Mouse (Mus musculus): ENCODE data around the gene Dnpep. TPM values are rescaled to one million over a fixed set of nuclear protein-coding genes. Genes with fewer than 3 reads are reported as not detected.

Gene Dnpep
- polyA plus RNA-seq, 1 experiment from 2014 or later: 126 TPM

- WGBS: 13% methylated on average over 31 of the region's 32 CpGs
- Histone ChIP-seq H3K27me3 (ENCODE audit: control insufficient read depth, insufficient read depth, low read length) (peaks cover 22% of the 10 kb centered on the region), H3K4me3 (ENCODE audit: low read depth, low read length) (peak within 1 kb of the TSS; percentile 3; the same call in 1 of the 2 replicates), H3K36me3 (ENCODE audit: control insufficient read depth, insufficient read depth, low read length) (no peaks in the 10 kb centered on the region), H3K9ac (replicated peaks; ENCODE audit: low read depth, low read length) (no peak within 1 kb of the TSS), H3K9me3 (ENCODE audit: control insufficient read depth, low read depth, low read length) (no peaks in the 10 kb centered on the region), H3K27ac (ENCODE audit: low read length) (no peak within 1 kb of the TSS), H3K4me2 (replicated peaks; ENCODE audit: low read depth, low read length) (peak within 1 kb of the TSS; percentile 18; the same call in 1 of the 2 replicates), H3K4me1 (ENCODE audit: control insufficient read depth, insufficient read depth, low read length) (no peaks in the 10 kb centered on the region)
- ATAC-seq (ENCODE audit: insufficient number of reproducible peaks, insufficient read depth, low FRiP score, low read depth): no peak
Observed at GRCm38 (mm10) chr1:75264091-75264880, 53.5 kb downstream of the Dnpep start, which contains the start of gene Ptprn. Gene Ptprn (minus strand): TSS chr1:75264502.

- H3K4me1 ChIP-seq (ENCODE audit: control insufficient read depth, insufficient read depth, low read length): no peaks in the 10 kb centered on the region
- H3K4me2 ChIP-seq (replicated peaks; ENCODE audit: low read depth, low read length): peak overlapping the region; percentile 18; the same call in 1 of the 2 replicates
- no peak overlapping the region for H3K9ac ChIP-seq (replicated peaks; ENCODE audit: low read depth, low read length)
- peaks cover 22% of the 10 kb centered on the region for H3K27me3 ChIP-seq (ENCODE audit: control insufficient read depth, insufficient read depth, low read length)
- peak overlapping the region; percentile 3; the same call in 1 of the 2 replicates for H3K4me3 ChIP-seq (ENCODE audit: low read depth, low read length)
- H3K27ac ChIP-seq (ENCODE audit: low read length): no peak overlapping the region
- no peaks in the 10 kb centered on the region for H3K36me3 ChIP-seq (ENCODE audit: control insufficient read depth, insufficient read depth, low read length)
- 2% methylated on average over 40 of the region's 40 CpGs for whole genome bisulfite sequencing
- no peaks in the 10 kb centered on the region for H3K9me3 ChIP-seq (ENCODE audit: control insufficient read depth, low read depth, low read length)
- no peak for ATAC-seq (ENCODE audit: insufficient number of reproducible peaks, insufficient read depth, low FRiP score, low read depth)
Observed at GRCm38 (mm10) chr1:75262969-75263951, 54.5 kb downstream of the Dnpep start.

GRCm38 (mm10) chr1:75261278-75261677 is 56.5 kb downstream of the Dnpep start:
- H3K36me3 ChIP-seq (ENCODE audit: control insufficient read depth, insufficient read depth, low read length): no peaks in the 10 kb centered on the region
- no peak overlapping the region for H3K27ac ChIP-seq (ENCODE audit: low read length)
- H3K4me1 ChIP-seq (ENCODE audit: control insufficient read depth, insufficient read depth, low read length): no peaks in the 10 kb centered on the region
- no peak overlapping the region for H3K9ac ChIP-seq (replicated peaks; ENCODE audit: low read depth, low read length)
- H3K9me3 ChIP-seq (ENCODE audit: control insufficient read depth, low read depth, low read length): no peaks in the 10 kb centered on the region
- H3K27me3 ChIP-seq (ENCODE audit: control insufficient read depth, insufficient read depth, low read length): peaks cover 22% of the 10 kb centered on the region
- H3K4me2 ChIP-seq (replicated peaks; ENCODE audit: low read depth, low read length): no peak overlapping the region
- no peak for ATAC-seq (ENCODE audit: insufficient number of reproducible peaks, insufficient read depth, low FRiP score, low read depth)
- H3K4me3 ChIP-seq (ENCODE audit: low read depth, low read length): no peak overlapping the region

Other genes with a start within 250 kb of the Dnpep start
- gene Nhej1, start 192.8 kb downstream of the Dnpep start, polyA plus RNA-seq (2014; fragmentation: Nextera tagmentation; extraction: Ambion mirVana): 7.2 and 9.7 TPM in 2 replicates
- gene Slc23a3, start 184.1 kb downstream of the Dnpep start, polyA plus RNA-seq (2014; fragmentation: Nextera tagmentation; extraction: Ambion mirVana): 0.42 and 0.91 TPM in 2 replicates
- 37.1 and 40.5 TPM in 2 replicates for gene Cnppd1, start 175.3 kb downstream of the Dnpep start, polyA plus RNA-seq (2014; fragmentation: Nextera tagmentation; extraction: Ambion mirVana)
- 47.7 and 51.8 TPM in 2 replicates for gene Retreg2, start 175.2 kb downstream of the Dnpep start, polyA plus RNA-seq (2014; fragmentation: Nextera tagmentation; extraction: Ambion mirVana)
- gene Zfand2b, start 149.3 kb downstream of the Dnpep start, polyA plus RNA-seq (2014; fragmentation: Nextera tagmentation; extraction: Ambion mirVana): 41.0 and 43.4 TPM in 2 replicates
- 12.9 and 19.4 TPM in 2 replicates for gene Abcb6, start 137.6 kb downstream of the Dnpep start, polyA plus RNA-seq (2014; fragmentation: Nextera tagmentation; extraction: Ambion mirVana)
- 22.1 and 23.0 TPM in 2 replicates for gene Ankzf1, start 125.8 kb downstream of the Dnpep start, polyA plus RNA-seq (2014; fragmentation: Nextera tagmentation; extraction: Ambion mirVana)
- gene Atg9a, start 125.8 kb downstream of the Dnpep start, polyA plus RNA-seq (2014; fragmentation: Nextera tagmentation; extraction: Ambion mirVana): 23.2 and 27.2 TPM in 2 replicates
- gene Glb1l, start 107.2 kb downstream of the Dnpep start, polyA plus RNA-seq (2014; fragmentation: Nextera tagmentation; extraction: Ambion mirVana): 22.4 and 29.6 TPM in 2 replicates
- 123 TPM in 2 replicates for gene Stk16, start 107.2 kb downstream of the Dnpep start, polyA plus RNA-seq (2014; fragmentation: Nextera tagmentation; extraction: Ambion mirVana)
- gene Tuba4a, start 98.1 kb downstream of the Dnpep start, polyA plus RNA-seq (2014; fragmentation: Nextera tagmentation; extraction: Ambion mirVana): 59.9 and 69.1 TPM in 2 replicates
- not detected in 2 replicates for gene A630095N17Rik, start 85.9 kb downstream of the Dnpep start, polyA plus RNA-seq (2014; fragmentation: Nextera tagmentation; extraction: Ambion mirVana)
- 14.3 and 14.4 TPM in 2 replicates for gene Dnajb2, start 81.6 kb downstream of the Dnpep start, polyA plus RNA-seq (2014; fragmentation: Nextera tagmentation; extraction: Ambion mirVana)
- gene Ptprn, start 53.5 kb downstream of the Dnpep start, polyA plus RNA-seq (2014; fragmentation: Nextera tagmentation; extraction: Ambion mirVana): 2.4 and 2.9 TPM in 2 replicates
- 8.1 and 9.8 TPM in 2 replicates for gene Resp18, start 39.6 kb downstream of the Dnpep start, polyA plus RNA-seq (2014; fragmentation: Nextera tagmentation; extraction: Ambion mirVana)
- 43.7 and 51.0 TPM in 2 replicates for gene Des, start 42.3 kb upstream of the Dnpep start, polyA plus RNA-seq (2014; fragmentation: Nextera tagmentation; extraction: Ambion mirVana)
- 53.8 and 54.9 TPM in 2 replicates for gene Speg, start 57.3 kb upstream of the Dnpep start, polyA plus RNA-seq (2014; fragmentation: Nextera tagmentation; extraction: Ambion mirVana)
- 75.2 and 84.5 TPM in 2 replicates for gene Gmppa, start 117.9 kb upstream of the Dnpep start, polyA plus RNA-seq (2014; fragmentation: Nextera tagmentation; extraction: Ambion mirVana)
- gene Asic4, start 132.4 kb upstream of the Dnpep start, polyA plus RNA-seq (2014; fragmentation: Nextera tagmentation; extraction: Ambion mirVana): 0.16 and 0.25 TPM in 2 replicates
- gene Chpf, start 161.3 kb upstream of the Dnpep start, polyA plus RNA-seq (2014; fragmentation: Nextera tagmentation; extraction: Ambion mirVana): 38.4 and 41.0 TPM in 2 replicates
- gene Tmem198, start 161.5 kb upstream of the Dnpep start, polyA plus RNA-seq (2014; fragmentation: Nextera tagmentation; extraction: Ambion mirVana): 1.6 and 1.7 TPM in 2 replicates
- gene Obsl1, start 188.5 kb upstream of the Dnpep start, polyA plus RNA-seq (2014; fragmentation: Nextera tagmentation; extraction: Ambion mirVana): 77.0 and 79.0 TPM in 2 replicates
- gene Inha, start 189.1 kb upstream of the Dnpep start, polyA plus RNA-seq (2014; fragmentation: Nextera tagmentation; extraction: Ambion mirVana): 7.2 and 7.4 TPM in 2 replicates
- gene Stk11ip, start 203.5 kb upstream of the Dnpep start, polyA plus RNA-seq (2014; fragmentation: Nextera tagmentation; extraction: Ambion mirVana): 16.8 and 19.0 TPM in 2 replicates
- gene Slc4a3, start 228.3 kb upstream of the Dnpep start, polyA plus RNA-seq (2014; fragmentation: Nextera tagmentation; extraction: Ambion mirVana): 16.5 and 19.7 TPM in 2 replicates